In the genomic region with DNA sequence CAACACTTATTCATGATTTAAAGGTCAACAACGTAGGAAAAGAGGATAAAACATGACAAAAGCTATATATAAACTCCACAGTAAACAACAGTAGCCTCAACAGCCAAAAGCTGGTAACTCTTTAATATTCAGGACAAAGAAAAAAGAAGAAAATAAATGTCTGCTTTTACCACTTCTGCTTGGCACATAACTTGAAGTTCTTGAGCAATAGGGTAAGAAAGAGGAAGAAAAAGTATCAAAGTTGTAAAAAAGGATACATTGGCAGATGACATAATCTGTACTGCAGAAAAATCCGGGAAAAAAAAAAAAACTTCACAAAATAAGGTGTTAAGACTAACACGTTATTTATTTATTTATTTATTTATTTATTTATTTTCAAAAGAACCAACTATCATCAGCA, we compare ENCODE assay signal across 13 mouse cellular contexts.
"Had no signal": no experiment of that assay in that cellular context is flagged by ENCODE, and none has a peak within 500 bp of the region (broad histone marks: within the 10 kb centered on the region; RNA-seq: fewer than 3 reads in every experiment).

No protein-coding gene starts in this region.

- DNase-seq: kidney, adult 18-20 months; kidney, postnatal 10 days; kidney, postnatal 4 days; liver, embryonic 13.5 days; lung, adult 18-20 months; lung, postnatal 10 days; right cerebral cortex, adult 18-20 months; right cerebral cortex, postnatal 25 days had no signal

- H3K36me3 ChIP-seq: limb, embryonic 15.5 days; liver, embryonic 13.5 days; midbrain, embryonic 15.5 days had no signal

- H3K4me1 ChIP-seq: liver, embryonic 13.5 days had no signal

- H3K27ac ChIP-seq: left cerebral cortex, adult 2 months; limb, embryonic 15.5 days; liver, embryonic 13.5 days; midbrain, embryonic 15.5 days; neural tube, embryonic 13.5 days had no signal

- H3K27me3 ChIP-seq: limb, embryonic 15.5 days; liver, embryonic 13.5 days; megakaryocyte, embryonic 14.5 days; midbrain, embryonic 15.5 days; neural tube, embryonic 13.5 days had no signal

- H3K4me3 ChIP-seq: left cerebral cortex, adult 2 months; limb, embryonic 15.5 days; liver, embryonic 13.5 days; megakaryocyte, embryonic 14.5 days; midbrain, embryonic 15.5 days; neural tube, embryonic 13.5 days had no signal

- H3K9ac ChIP-seq: limb, embryonic 15.5 days; liver, embryonic 13.5 days; midbrain, embryonic 15.5 days; neural tube, embryonic 13.5 days had no signal
